Mouse (Mus musculus): ENCODE measurements at regions not wholly inside any gene's neighbourhood (a gene's known extent, or its start where the extent isn't known, plus 50 kb on each side); places are given as distances from the start of the nearest gene placed in this dataset.
"Not testable (repeated sequence)": the region's sequence is repeated elsewhere in the genome, so short reads cannot be mapped to it uniquely, and the experiment has no call there.

- Histone ChIP-seq H3K9ac (replicated peaks; ENCODE audit: low read depth, low read length) (no peak overlapping the region), H3K27ac (ENCODE audit: low read depth, low read length) (no peak overlapping the region), H3K4me3 (ENCODE audit: low read depth, low read length) (no peak overlapping the region), H3K9me3 (ENCODE audit: control insufficient read depth, low read length) (no peaks in the 10 kb centered on the region), H3K4me2 (ENCODE audit: low read depth, low read length) (no peak overlapping the region), H3K36me3 (ENCODE audit: control insufficient read depth, insufficient read depth, low read length) (no peaks in the 10 kb centered on the region), H3K4me1 (ENCODE audit: control insufficient read depth, insufficient read depth, low read length) (no peaks in the 10 kb centered on the region), H3K27me3 (ENCODE audit: control insufficient read depth, insufficient read depth, low read length) (no peaks in the 10 kb centered on the region)
- ATAC-seq (ENCODE audit: low read depth): no peak
- 74% methylated on average over 11 of the region's 11 CpGs for WGBS
Measured at GRCm38 (mm10) chr9:82609111-82609510, 220.2 kb upstream of the Irak1bp1 start.

GRCm38 (mm10) chr9:82609946-82610345 is 219.4 kb upstream of the Irak1bp1 start:
- no peak overlapping the region for H3K4me2 ChIP-seq (ENCODE audit: low read depth, low read length)
- no peak for ATAC-seq (ENCODE audit: low read depth)
- H3K9ac ChIP-seq (replicated peaks; ENCODE audit: low read depth, low read length): no peak overlapping the region
- no peaks in the 10 kb centered on the region for H3K36me3 ChIP-seq (ENCODE audit: control insufficient read depth, insufficient read depth, low read length)
- no peak overlapping the region for H3K4me3 ChIP-seq (ENCODE audit: low read depth, low read length)
- no peaks in the 10 kb centered on the region for H3K27me3 ChIP-seq (ENCODE audit: control insufficient read depth, insufficient read depth, low read length)
- H3K27ac ChIP-seq (ENCODE audit: low read depth, low read length): no peak overlapping the region
- 82% methylated on average over 4 of the region's 4 CpGs for WGBS
- H3K4me1 ChIP-seq (ENCODE audit: control insufficient read depth, insufficient read depth, low read length): no peaks in the 10 kb centered on the region
- no peaks in the 10 kb centered on the region for H3K9me3 ChIP-seq (ENCODE audit: control insufficient read depth, low read length)

- ATAC-seq (ENCODE audit: low read depth): no peak
- no peaks in the 10 kb centered on the region for H3K4me1 ChIP-seq (ENCODE audit: control insufficient read depth, insufficient read depth, low read length)
- H3K4me2 ChIP-seq (ENCODE audit: low read depth, low read length): no peak overlapping the region
- no peak overlapping the region for H3K9ac ChIP-seq (replicated peaks; ENCODE audit: low read depth, low read length)
- WGBS: 77% methylated on average over 2 of the region's 2 CpGs
- H3K4me3 ChIP-seq (ENCODE audit: low read depth, low read length): no peak overlapping the region
- no peak overlapping the region for H3K27ac ChIP-seq (ENCODE audit: low read depth, low read length)
- no peaks in the 10 kb centered on the region for H3K36me3 ChIP-seq (ENCODE audit: control insufficient read depth, insufficient read depth, low read length)
- no peaks in the 10 kb centered on the region for H3K27me3 ChIP-seq (ENCODE audit: control insufficient read depth, insufficient read depth, low read length)
- H3K9me3 ChIP-seq (ENCODE audit: control insufficient read depth, low read length): no peaks in the 10 kb centered on the region
Measured at GRCm38 (mm10) chr9:82612526-82612925, 216.8 kb upstream of the Irak1bp1 start.

GRCm38 (mm10) chr9:82632411-82632810 is 196.9 kb upstream of the Irak1bp1 start:
- WGBS: 83% methylated on average over 3 of the region's 3 CpGs
- Histone ChIP-seq H3K27me3 (ENCODE audit: control insufficient read depth, insufficient read depth, low read length) (no peaks in the 10 kb centered on the region), H3K4me2 (ENCODE audit: low read depth, low read length) (no peak overlapping the region), H3K27ac (ENCODE audit: low read depth, low read length) (no peak overlapping the region), H3K36me3 (ENCODE audit: control insufficient read depth, insufficient read depth, low read length) (no peaks in the 10 kb centered on the region), H3K4me1 (ENCODE audit: control insufficient read depth, insufficient read depth, low read length) (no peaks in the 10 kb centered on the region), H3K4me3 (ENCODE audit: low read depth, low read length) (no peak overlapping the region), H3K9me3 (ENCODE audit: control insufficient read depth, low read length) (no peaks in the 10 kb centered on the region), H3K9ac (replicated peaks; ENCODE audit: low read depth, low read length) (no peak overlapping the region)
- ATAC-seq (ENCODE audit: low read depth): no peak

- WGBS: 84% methylated on average over 2 of the region's 2 CpGs
- no peak overlapping the region for H3K4me2 ChIP-seq (ENCODE audit: low read depth, low read length)
- H3K36me3 ChIP-seq (ENCODE audit: control insufficient read depth, insufficient read depth, low read length): no peaks in the 10 kb centered on the region
- no peak overlapping the region for H3K27ac ChIP-seq (ENCODE audit: low read depth, low read length)
- no peak for ATAC-seq (ENCODE audit: low read depth)
- H3K27me3 ChIP-seq (ENCODE audit: control insufficient read depth, insufficient read depth, low read length): no peaks in the 10 kb centered on the region
- H3K9ac ChIP-seq (replicated peaks; ENCODE audit: low read depth, low read length): no peak overlapping the region
- H3K9me3 ChIP-seq (ENCODE audit: control insufficient read depth, low read length): no peaks in the 10 kb centered on the region
- H3K4me3 ChIP-seq (ENCODE audit: low read depth, low read length): no peak overlapping the region
- no peaks in the 10 kb centered on the region for H3K4me1 ChIP-seq (ENCODE audit: control insufficient read depth, insufficient read depth, low read length)
Measured at GRCm38 (mm10) chr9:82640277-82640676, 189.1 kb upstream of the Irak1bp1 start.

- Histone ChIP-seq H3K4me2 (ENCODE audit: low read depth, low read length) (no peak overlapping the region), H3K27ac (ENCODE audit: low read depth, low read length) (no peak overlapping the region), H3K4me1 (ENCODE audit: control insufficient read depth, insufficient read depth, low read length) (no peaks in the 10 kb centered on the region), H3K9ac (replicated peaks; ENCODE audit: low read depth, low read length) (no peak overlapping the region), H3K9me3 (ENCODE audit: control insufficient read depth, low read length) (no peaks in the 10 kb centered on the region), H3K4me3 (ENCODE audit: low read depth, low read length) (no peak overlapping the region), H3K36me3 (ENCODE audit: control insufficient read depth, insufficient read depth, low read length) (no peaks in the 10 kb centered on the region), H3K27me3 (ENCODE audit: control insufficient read depth, insufficient read depth, low read length) (no peaks in the 10 kb centered on the region)
- WGBS: 22% methylated on average over 1 of the region's 1 CpGs
- ATAC-seq (ENCODE audit: low read depth): no peak
Measured at GRCm38 (mm10) chr9:82643900-82644299, 185.4 kb upstream of the Irak1bp1 start.

GRCm38 (mm10) chr9:82655511-82655910 is 173.8 kb upstream of the Irak1bp1 start:
- H3K9ac ChIP-seq (replicated peaks; ENCODE audit: low read depth, low read length); H3K4me1 ChIP-seq (ENCODE audit: control insufficient read depth, insufficient read depth, low read length); ATAC-seq (ENCODE audit: low read depth); H3K27ac ChIP-seq (ENCODE audit: low read depth, low read length); H3K9me3 ChIP-seq (ENCODE audit: control insufficient read depth, low read length); H3K27me3 ChIP-seq (ENCODE audit: control insufficient read depth, insufficient read depth, low read length); H3K4me3 ChIP-seq (ENCODE audit: low read depth, low read length); H3K36me3 ChIP-seq (ENCODE audit: control insufficient read depth, insufficient read depth, low read length); H3K4me2 ChIP-seq (ENCODE audit: low read depth, low read length): not testable (repeated sequence)
- WGBS: 42% methylated on average over 1 of the region's 1 CpGs

GRCm38 (mm10) chr9:82682196-82682595 is 147.1 kb upstream of the Irak1bp1 start:
- no peaks in the 10 kb centered on the region for H3K4me1 ChIP-seq (ENCODE audit: control insufficient read depth, insufficient read depth, low read length)
- 74% methylated on average over 1 of the region's 1 CpGs for WGBS
- no peaks in the 10 kb centered on the region for H3K36me3 ChIP-seq (ENCODE audit: control insufficient read depth, insufficient read depth, low read length)
- no peak overlapping the region for H3K4me3 ChIP-seq (ENCODE audit: low read depth, low read length)
- H3K9me3 ChIP-seq (ENCODE audit: control insufficient read depth, low read length): no peaks in the 10 kb centered on the region
- H3K27me3 ChIP-seq (ENCODE audit: control insufficient read depth, insufficient read depth, low read length): no peaks in the 10 kb centered on the region
- ATAC-seq (ENCODE audit: low read depth): no peak
- no peak overlapping the region for H3K27ac ChIP-seq (ENCODE audit: low read depth, low read length)
- no peak overlapping the region for H3K4me2 ChIP-seq (ENCODE audit: low read depth, low read length)
- H3K9ac ChIP-seq (replicated peaks; ENCODE audit: low read depth, low read length): no peak overlapping the region

- no peak overlapping the region for H3K27ac ChIP-seq (ENCODE audit: low read depth, low read length)
- ATAC-seq (ENCODE audit: low read depth): peak; percentile 44; the same call in 1 of the 2 replicates
- H3K36me3 ChIP-seq (ENCODE audit: control insufficient read depth, insufficient read depth, low read length): no peaks in the 10 kb centered on the region
- no peak overlapping the region for H3K4me3 ChIP-seq (ENCODE audit: low read depth, low read length)
- no peaks in the 10 kb centered on the region for H3K27me3 ChIP-seq (ENCODE audit: control insufficient read depth, insufficient read depth, low read length)
- H3K9ac ChIP-seq (replicated peaks; ENCODE audit: low read depth, low read length): no peak overlapping the region
- H3K4me1 ChIP-seq (ENCODE audit: control insufficient read depth, insufficient read depth, low read length): no peaks in the 10 kb centered on the region
- 41% methylated on average over 2 of the region's 2 CpGs for WGBS
- H3K4me2 ChIP-seq (ENCODE audit: low read depth, low read length): no peak overlapping the region
- H3K9me3 ChIP-seq (ENCODE audit: control insufficient read depth, low read length): no peaks in the 10 kb centered on the region
Measured at GRCm38 (mm10) chr9:82709411-82709983, 119.8 kb upstream of the Irak1bp1 start.

Data from neural tube, embryonic 14.5 days (tissue).